Mouse (Mus musculus) cerebellum, adult 11 months (tissue): ENCODE results near the gene Nr5a2.

Experiments
- DNase-seq: peaks from one replicate; pipeline ENCODE4 v3.0.0; 2022

Gene Nr5a2

GRCm38 (mm10) chr1:136909494-136910037, 50.7 kb downstream of the Nr5a2 start:
- no peak for DNase-seq

- DNase-seq: no peak
Observed at GRCm38 (mm10) chr1:136898130-136898529, 62.1 kb downstream of the Nr5a2 start.

- DNase-seq: no peak
Observed at GRCm38 (mm10) chr1:136896351-136896750, 63.9 kb downstream of the Nr5a2 start.

GRCm38 (mm10) chr1:136895877-136896276, 64.4 kb downstream of the Nr5a2 start:
- DNase-seq: no peak

- DNase-seq: no peak
Observed at GRCm38 (mm10) chr1:136894753-136895152, 65.5 kb downstream of the Nr5a2 start.

- DNase-seq: no peak
Observed at GRCm38 (mm10) chr1:136893162-136893561, 67.1 kb downstream of the Nr5a2 start.

GRCm38 (mm10) chr1:136890439-136890838, 69.8 kb downstream of the Nr5a2 start:
- DNase-seq: no peak

GRCm38 (mm10) chr1:136888704-136889103, 71.5 kb downstream of the Nr5a2 start:
- DNase-seq: no peak

GRCm38 (mm10) chr1:136886678-136887077, 73.6 kb downstream of the Nr5a2 start:
- no peak for DNase-seq

GRCm38 (mm10) chr1:136883458-136884174, 76.6 kb downstream of the Nr5a2 start:
- DNase-seq: no peak

GRCm38 (mm10) chr1:136880260-136880659, 80.0 kb downstream of the Nr5a2 start:
- no peak for DNase-seq

- no peak for DNase-seq
Observed at GRCm38 (mm10) chr1:136875006-136875405, 85.2 kb downstream of the Nr5a2 start.

GRCm38 (mm10) chr1:136868955-136869354, 91.3 kb downstream of the Nr5a2 start:
- DNase-seq: no peak

- DNase-seq: no peak
Observed at GRCm38 (mm10) chr1:136868285-136868684, 92.0 kb downstream of the Nr5a2 start.

- DNase-seq: no peak
Observed at GRCm38 (mm10) chr1:136866481-136867092, 93.7 kb downstream of the Nr5a2 start.

GRCm38 (mm10) chr1:136863209-136863608, 97.0 kb downstream of the Nr5a2 start:
- no peak for DNase-seq

GRCm38 (mm10) chr1:136859454-136859853, 100.8 kb downstream of the Nr5a2 start:
- DNase-seq: no peak

- no peak for DNase-seq
Observed at GRCm38 (mm10) chr1:136858724-136859123, 101.5 kb downstream of the Nr5a2 start.

GRCm38 (mm10) chr1:136856104-136856503, 104.1 kb downstream of the Nr5a2 start:
- no peak for DNase-seq

- DNase-seq: no peak
Observed at GRCm38 (mm10) chr1:136848791-136849190, 111.5 kb downstream of the Nr5a2 start.

GRCm38 (mm10) chr1:136846081-136846480, 114.2 kb downstream of the Nr5a2 start:
- DNase-seq: no peak

GRCm38 (mm10) chr1:136845341-136845740, 114.9 kb downstream of the Nr5a2 start:
- DNase-seq: no peak

- DNase-seq: no peak
Observed at GRCm38 (mm10) chr1:136840512-136840911, 119.7 kb downstream of the Nr5a2 start.

- no peak for DNase-seq
Observed at GRCm38 (mm10) chr1:136839202-136839601, 121.0 kb downstream of the Nr5a2 start.
